Mouse (Mus musculus): ENCODE measurements around the gene Wdr46. TPM values are rescaled to one million over a fixed set of nuclear protein-coding genes. Genes with fewer than 3 reads are reported as not detected.

Wdr46 gene
- polyA plus RNA-seq, 1 experiment from 2014 or later, result 17.1 TPM

DNA sequence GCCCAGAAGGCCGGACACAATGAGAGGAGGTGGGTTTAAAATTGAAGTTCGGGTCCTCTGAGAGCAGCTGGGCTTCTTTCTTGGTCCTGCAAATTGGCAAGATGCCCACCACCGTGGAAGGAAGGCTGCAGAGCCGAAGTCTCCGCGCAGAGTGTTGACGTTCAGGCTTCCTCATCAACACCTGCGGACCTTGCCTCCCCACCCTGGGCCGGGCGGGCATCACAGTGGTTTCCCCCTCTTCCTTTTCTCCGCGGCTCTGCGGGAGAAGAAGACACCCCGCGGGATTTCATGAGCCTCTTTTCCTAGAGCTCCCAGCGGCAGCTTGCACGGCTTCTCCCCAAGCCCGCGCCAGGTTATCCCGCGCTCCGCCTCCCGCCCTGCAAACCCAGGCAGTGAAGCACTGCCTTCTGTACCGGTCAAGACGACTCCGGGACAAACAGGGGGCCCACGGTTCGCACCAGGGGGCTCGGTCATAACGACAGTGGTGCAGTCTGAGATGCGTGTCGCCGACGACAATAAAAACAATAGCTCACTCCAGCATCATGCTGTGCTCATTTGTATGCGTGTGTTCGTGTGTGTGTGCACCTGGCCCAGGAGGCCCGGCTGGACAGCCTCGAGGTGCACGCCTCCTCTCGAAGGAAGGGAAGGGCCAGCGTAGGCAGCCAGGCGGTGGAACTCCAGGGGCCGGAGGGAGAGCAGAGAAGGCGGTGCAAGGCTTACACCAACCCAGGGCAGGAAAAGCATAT is 32.0 kb upstream of the Wdr46 start:
- DNase-seq (ENCODE audit: low spot score) (peak; percentile 63), ATAC-seq (ENCODE audit: low FRiP score, low TSS enrichment) (peak; percentile 59)
- TF ChIP-seq CTCF (IDR thresholded peaks at IDR 0.05; ENCODE audit: low read depth) (no peak), EP300 (optimal IDR thresholded peaks at IDR 0.05) (no peak)
- Histone ChIP-seq H3K4me2 (replicated peaks; ENCODE audit: low read depth) (peak overlapping the region; percentile 94), H3K4me1 (replicated peaks; ENCODE audit: control insufficient read depth, insufficient read depth) (peaks cover 3% of the 10 kb centered on the region; the same call in 1 of the 2 replicates), H3K4me3 (ENCODE audit: low read depth, low read length) (peak overlapping the region; percentile 86), H3K27me3 (ENCODE audit: control insufficient read depth, insufficient read depth, low read length) (no peaks in the 10 kb centered on the region), H3K36me3 (ENCODE audit: control insufficient read depth, insufficient read depth, low read length) (peaks cover 9% of the 10 kb centered on the region; the same call in 1 of the 2 replicates), H3K27ac (replicated peaks) (peak overlapping the region; percentile 99), H3K9ac (ENCODE audit: low read length) (peak overlapping the region; percentile 69), H3K9me3 (ENCODE audit: control insufficient read depth, low read length) (no peaks in the 10 kb centered on the region)
- WGBS, result under 1% methylated on average over 42 of the region's 44 CpGs

DNA sequence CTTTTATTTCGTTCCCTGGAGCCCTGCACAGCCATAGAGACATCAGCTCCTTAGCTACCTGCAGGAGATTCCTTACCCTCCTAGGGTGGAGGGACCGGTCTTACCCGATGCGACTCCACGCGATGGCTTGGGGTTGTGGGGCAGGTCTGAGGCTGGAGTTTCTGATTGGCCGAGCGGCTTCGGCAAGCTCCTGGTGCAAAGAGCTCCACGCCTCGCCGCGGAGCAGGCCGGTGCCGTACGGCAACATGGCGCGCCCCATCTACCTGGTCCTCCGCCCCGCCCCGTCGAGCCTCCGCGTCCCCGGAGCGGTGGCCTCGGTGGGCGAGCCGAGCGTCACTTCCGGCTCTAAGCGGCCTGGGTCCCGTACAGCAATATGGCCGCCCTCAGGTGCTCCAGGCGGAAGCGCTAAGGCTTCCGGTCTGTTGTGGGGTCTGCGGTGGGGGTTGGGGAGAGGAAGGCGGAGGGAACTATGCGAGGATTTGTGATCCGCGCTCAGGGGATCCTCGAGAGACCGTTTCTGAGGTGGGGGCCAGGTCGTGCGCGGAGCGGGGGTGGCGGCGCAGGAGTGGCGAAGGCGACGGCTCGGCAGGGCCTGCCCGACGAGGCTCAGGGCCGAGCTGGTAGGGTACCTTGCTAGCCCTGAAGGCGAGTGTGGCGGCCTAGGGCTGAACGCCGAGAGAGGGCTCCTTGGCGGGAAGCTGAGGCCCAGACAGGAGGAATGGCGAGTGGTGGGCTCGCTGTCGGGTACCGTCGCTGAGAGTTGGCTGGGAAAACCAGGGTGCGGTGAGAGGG is 31.2 kb upstream of the Wdr46 start, which contains the start of gene Daxx:
Daxx (plus strand) TSS at position 338 of the 792 bp plus-strand sequence.
- Histone ChIP-seq H3K4me2 (replicated peaks; ENCODE audit: low read depth) (peak within 1 kb of the TSS; percentile 94), H3K27me3 (ENCODE audit: control insufficient read depth, insufficient read depth, low read length) (no peaks in the 10 kb centered on the region), H3K27ac (replicated peaks) (peak within 1 kb of the TSS; percentile 99), H3K4me1 (replicated peaks; ENCODE audit: control insufficient read depth, insufficient read depth) (peaks cover 3% of the 10 kb centered on the region; the same call in 1 of the 2 replicates), H3K4me3 (ENCODE audit: low read depth, low read length) (peak within 1 kb of the TSS; percentile 86), H3K9ac (ENCODE audit: low read length) (peak within 1 kb of the TSS; percentile 97), H3K36me3 (ENCODE audit: control insufficient read depth, insufficient read depth, low read length) (peaks cover 17% of the 10 kb centered on the region), H3K9me3 (ENCODE audit: control insufficient read depth, low read length) (no peaks in the 10 kb centered on the region)
- WGBS, result under 1% methylated on average over 67 of the region's 68 CpGs
- DNase-seq (ENCODE audit: low spot score), result peak; percentile 99
- ATAC-seq (ENCODE audit: low FRiP score, low TSS enrichment), result peak; percentile 96
- TF ChIP-seq EP300 (optimal IDR thresholded peaks at IDR 0.05) (no peak), CTCF (IDR thresholded peaks at IDR 0.05; ENCODE audit: low read depth) (peak; percentile 1; the same call in 1 of the 2 replicates)

DNA sequence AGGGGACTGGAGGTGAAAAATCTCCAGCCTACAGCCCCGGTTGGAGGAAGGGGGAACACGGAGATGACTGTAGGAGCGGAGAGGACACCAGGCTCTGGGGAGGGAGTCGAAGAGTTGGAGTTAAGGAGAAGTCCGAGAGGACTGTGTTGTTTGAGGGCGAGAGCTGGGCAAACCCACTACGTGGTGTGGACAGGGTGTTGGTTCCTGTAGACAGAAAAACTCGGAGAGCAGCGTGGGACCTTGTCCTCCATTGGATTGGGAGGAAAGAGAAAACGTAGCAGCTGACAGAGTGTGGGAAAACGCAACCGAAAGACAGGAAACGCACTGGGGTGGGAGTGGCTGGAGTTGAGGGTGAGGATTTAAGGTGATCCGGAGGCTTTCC is 30.6 kb upstream of the Wdr46 start:
- H3K4me1 ChIP-seq (replicated peaks; ENCODE audit: control insufficient read depth, insufficient read depth), result peaks cover 3% of the 10 kb centered on the region; the same call in 1 of the 2 replicates
- peaks cover 17% of the 10 kb centered on the region for H3K36me3 ChIP-seq (ENCODE audit: control insufficient read depth, insufficient read depth, low read length)
- peak overlapping the region; percentile 97 for H3K9ac ChIP-seq (ENCODE audit: low read length)
- H3K4me3 ChIP-seq (ENCODE audit: low read depth, low read length), result peak overlapping the region; percentile 86
- H3K4me2 ChIP-seq (replicated peaks; ENCODE audit: low read depth), result peak overlapping the region; percentile 94
- no peaks in the 10 kb centered on the region for H3K27me3 ChIP-seq (ENCODE audit: control insufficient read depth, insufficient read depth, low read length)
- H3K9me3 ChIP-seq (ENCODE audit: control insufficient read depth, low read length), result no peaks in the 10 kb centered on the region
- ATAC-seq (ENCODE audit: low FRiP score, low TSS enrichment) (peak; percentile 12), DNase-seq (ENCODE audit: low spot score) (peak; percentile 78)
- H3K27ac ChIP-seq (replicated peaks), result peak overlapping the region; percentile 99
- no peak for TF ChIP-seq EP300 (optimal IDR thresholded peaks at IDR 0.05)
- no peak for TF ChIP-seq CTCF (IDR thresholded peaks at IDR 0.05; ENCODE audit: low read depth)
- WGBS, result 1% methylated on average over 14 of the region's 14 CpGs

DNA sequence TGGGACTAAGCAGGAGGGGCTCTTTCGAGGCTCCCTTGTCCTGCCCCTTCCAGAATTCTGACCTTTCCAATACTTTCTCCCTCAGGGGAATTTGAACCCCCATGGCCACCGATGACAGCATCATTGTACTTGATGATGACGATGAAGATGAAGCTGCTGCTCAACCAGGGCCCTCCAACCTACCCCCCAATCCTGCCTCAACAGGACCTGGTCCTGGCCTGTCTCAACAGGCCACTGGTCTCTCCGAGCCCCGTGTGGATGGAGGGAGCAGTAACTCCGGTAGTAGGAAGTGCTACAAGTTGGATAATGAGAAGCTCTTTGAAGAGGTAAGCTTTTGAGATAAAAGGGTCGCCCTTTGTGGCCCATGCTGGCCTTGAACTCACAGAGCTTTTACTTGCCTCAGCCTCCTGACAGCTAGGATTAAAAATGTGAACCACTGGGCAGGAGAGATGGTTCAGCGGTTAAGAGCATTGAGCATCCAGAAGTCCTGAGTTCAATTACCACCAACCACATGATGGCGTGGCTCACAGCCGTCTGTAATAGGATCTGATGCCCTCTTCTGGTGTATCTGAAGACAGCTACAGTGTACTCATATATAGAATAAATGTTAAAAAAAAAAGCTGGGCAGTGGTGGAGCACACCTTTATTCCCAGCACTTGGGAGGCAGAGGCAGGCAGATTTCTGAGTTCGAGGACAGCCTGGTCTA is 30.0 kb upstream of the Wdr46 start:
- Histone ChIP-seq H3K4me1 (replicated peaks; ENCODE audit: control insufficient read depth, insufficient read depth) (peaks cover 3% of the 10 kb centered on the region; the same call in 1 of the 2 replicates), H3K27me3 (ENCODE audit: control insufficient read depth, insufficient read depth, low read length) (no peaks in the 10 kb centered on the region), H3K9ac (ENCODE audit: low read length) (peak overlapping the region; percentile 97), H3K4me2 (replicated peaks; ENCODE audit: low read depth) (peak overlapping the region; percentile 94), H3K4me3 (ENCODE audit: low read depth, low read length) (peak overlapping the region; percentile 86), H3K9me3 (ENCODE audit: control insufficient read depth, low read length) (no peaks in the 10 kb centered on the region), H3K36me3 (ENCODE audit: control insufficient read depth, insufficient read depth, low read length) (peaks cover 20% of the 10 kb centered on the region), H3K27ac (replicated peaks) (peak overlapping the region; percentile 99)
- TF ChIP-seq CTCF (IDR thresholded peaks at IDR 0.05; ENCODE audit: low read depth), result peak; percentile 55
- TF ChIP-seq EP300 (optimal IDR thresholded peaks at IDR 0.05), result no peak
- DNase-seq (ENCODE audit: low spot score) (no peak), ATAC-seq (ENCODE audit: low FRiP score, low TSS enrichment) (no peak)
- WGBS, result 40% methylated on average over 11 of the region's 11 CpGs

DNA sequence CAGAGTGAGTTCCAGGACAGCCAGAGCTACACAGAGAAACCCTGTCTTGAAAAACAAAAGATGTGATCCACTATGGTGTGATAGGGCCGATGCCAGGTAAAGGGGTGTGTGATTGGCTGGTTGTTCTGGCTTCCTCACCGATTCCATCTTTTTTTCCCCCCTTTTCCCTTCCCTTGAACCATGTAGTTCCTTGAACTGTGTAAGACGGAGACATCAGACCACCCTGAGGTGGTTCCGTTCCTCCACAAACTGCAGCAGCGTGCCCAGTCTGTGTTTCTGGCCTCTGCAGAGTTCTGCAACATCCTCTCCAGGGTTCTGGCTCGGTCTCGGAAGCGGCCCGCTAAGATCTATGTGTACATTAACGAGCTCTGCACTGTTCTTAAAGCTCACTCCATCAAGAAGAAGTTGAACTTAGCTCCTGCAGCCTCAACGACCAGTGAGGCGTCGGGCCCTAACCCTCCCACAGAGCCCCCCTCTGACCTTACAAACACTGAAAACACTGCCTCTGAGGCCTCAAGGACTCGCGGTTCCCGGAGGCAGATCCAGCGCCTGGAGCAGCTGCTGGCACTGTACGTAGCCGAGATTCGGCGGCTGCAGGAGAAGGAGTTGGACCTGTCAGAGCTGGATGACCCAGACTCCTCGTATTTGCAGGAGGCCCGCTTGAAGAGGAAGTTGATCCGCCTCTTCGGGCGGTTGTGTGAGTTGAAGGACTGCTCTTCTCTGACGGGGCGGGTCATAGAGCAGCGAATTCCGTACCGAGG is 29.2 kb upstream of the Wdr46 start:
- TF ChIP-seq EP300 (optimal IDR thresholded peaks at IDR 0.05), result no peak
- Histone ChIP-seq H3K4me3 (ENCODE audit: low read depth, low read length) (no peak overlapping the region), H3K9me3 (ENCODE audit: control insufficient read depth, low read length) (no peaks in the 10 kb centered on the region), H3K27ac (replicated peaks) (no peak overlapping the region), H3K9ac (ENCODE audit: low read length) (no peak overlapping the region), H3K27me3 (ENCODE audit: control insufficient read depth, insufficient read depth, low read length) (no peaks in the 10 kb centered on the region), H3K4me1 (replicated peaks; ENCODE audit: control insufficient read depth, insufficient read depth) (peaks cover 3% of the 10 kb centered on the region; the same call in 1 of the 2 replicates), H3K4me2 (replicated peaks; ENCODE audit: low read depth) (no peak overlapping the region), H3K36me3 (ENCODE audit: control insufficient read depth, insufficient read depth, low read length) (peaks cover 20% of the 10 kb centered on the region)
- no peak for DNase-seq (ENCODE audit: low spot score)
- no peak for ATAC-seq (ENCODE audit: low FRiP score, low TSS enrichment)
- 87% methylated on average over 31 of the region's 31 CpGs for WGBS

All from stomach, postnatal 0 days (tissue).